Mouse (Mus musculus) induced T-regulatory cell, adult 2 months (primary cell): Measurements from ENCODE around the gene Vcpkmt.
A peak's percentile ranks its signal among the peaks of the same experiment; 100 is the strongest.
"Not testable (repeated sequence)": the region's sequence is repeated elsewhere in the genome, so short reads cannot be mapped to it uniquely, and the experiment has no call there.

Experiments
- DNase-seq: peaks from one replicate; pipeline ENCODE4 v3.0.0-alpha.2; 2012; ENCODE audit warnings: low read depth

Gene Vcpkmt

DNA sequence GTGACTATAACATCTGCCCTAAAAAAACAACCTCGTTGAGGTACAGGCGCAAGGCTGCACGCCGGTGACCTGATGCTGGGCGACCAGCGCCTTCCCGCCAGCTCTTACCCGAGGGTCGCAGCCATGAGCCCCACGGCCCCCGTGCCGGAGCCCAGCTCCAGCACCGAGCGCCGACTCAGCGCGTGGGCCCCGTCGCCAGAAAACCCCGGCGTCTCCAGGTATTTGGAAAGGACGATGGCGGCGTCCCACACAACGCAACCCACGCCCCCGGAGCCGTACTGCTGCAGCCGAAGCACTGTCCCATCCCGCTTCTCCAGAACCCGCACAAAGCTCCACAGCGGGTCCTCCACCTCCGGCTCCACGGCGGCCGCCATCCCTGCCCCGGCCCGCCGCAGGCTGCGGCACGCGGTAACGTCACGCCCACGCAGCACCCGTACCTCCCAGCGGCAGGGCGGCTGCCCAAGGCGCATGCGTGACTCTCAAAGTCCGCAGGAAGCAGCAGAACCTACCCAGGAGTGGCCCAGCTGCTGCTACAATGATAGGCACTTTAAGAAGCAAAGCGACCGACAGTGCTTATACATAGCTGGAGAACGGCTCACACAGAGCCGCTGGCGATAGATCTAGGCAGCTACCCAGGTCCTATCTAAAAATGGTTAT is at the start of gene Vcpkmt:
TSS of gene Vcpkmt (minus strand) at position 416 of the 657 bp plus-strand sequence.
- DNase-seq, result peak; percentile 97

DNA sequence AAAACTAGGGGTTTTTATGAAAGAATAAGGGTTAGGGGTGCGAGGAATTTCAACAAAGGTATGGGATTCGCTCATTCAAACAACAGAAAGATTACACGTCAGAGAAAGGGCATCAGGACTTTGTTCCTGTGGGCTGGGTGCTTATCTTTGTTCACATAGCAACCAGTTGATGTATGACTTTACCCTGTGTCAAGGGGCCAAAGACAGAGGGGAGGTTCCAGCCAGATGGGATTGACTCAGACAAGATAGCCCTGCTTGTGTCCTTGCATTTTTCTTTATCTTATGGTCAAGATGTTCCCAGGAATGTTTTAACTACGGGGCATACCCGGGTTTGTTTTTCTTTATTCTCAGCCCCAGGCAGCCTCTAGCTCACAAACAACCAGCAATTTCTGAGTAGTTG is 35.8 kb upstream of the Vcpkmt start:
- DNase-seq, result not testable (repeated sequence)

DNA sequence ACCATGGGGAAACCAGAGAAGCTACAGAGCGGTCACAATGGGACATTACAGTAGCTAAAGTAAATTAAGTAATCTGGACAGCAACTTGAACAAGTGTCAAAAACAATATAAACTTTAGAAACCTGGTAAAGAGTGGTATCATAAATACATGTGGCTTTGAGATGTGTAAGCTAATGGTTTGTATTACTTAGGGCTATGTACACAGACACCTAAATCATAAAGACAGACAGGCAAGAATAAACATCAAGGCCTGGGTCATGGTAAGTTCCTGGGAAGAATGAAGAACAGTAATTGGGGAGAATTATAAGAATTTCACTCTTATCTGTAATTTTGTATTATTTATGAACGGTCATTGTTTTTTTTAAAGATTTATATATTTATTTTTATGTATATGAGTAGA is 21.5 kb upstream of the Vcpkmt start:
- DNase-seq, result no peak

DNA sequence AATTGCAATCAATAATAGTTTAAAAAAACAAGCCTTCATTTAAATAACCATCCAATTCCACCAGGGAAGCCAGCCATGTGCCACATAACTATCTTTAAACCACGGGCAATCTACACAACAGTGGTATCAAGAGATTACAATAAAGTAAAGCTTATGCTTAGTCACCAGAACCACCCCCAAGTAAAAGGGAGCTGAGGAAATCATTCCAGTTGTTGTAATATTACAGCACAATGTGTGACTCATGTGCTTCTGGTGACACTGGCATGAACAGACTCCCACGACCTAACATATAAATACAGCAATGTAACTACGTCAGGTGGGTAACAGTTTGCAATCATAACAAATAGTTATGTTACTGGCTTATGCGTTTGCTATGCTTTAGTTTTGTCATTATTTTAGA is 14.6 kb upstream of the Vcpkmt start:
- no peak for DNase-seq

DNA sequence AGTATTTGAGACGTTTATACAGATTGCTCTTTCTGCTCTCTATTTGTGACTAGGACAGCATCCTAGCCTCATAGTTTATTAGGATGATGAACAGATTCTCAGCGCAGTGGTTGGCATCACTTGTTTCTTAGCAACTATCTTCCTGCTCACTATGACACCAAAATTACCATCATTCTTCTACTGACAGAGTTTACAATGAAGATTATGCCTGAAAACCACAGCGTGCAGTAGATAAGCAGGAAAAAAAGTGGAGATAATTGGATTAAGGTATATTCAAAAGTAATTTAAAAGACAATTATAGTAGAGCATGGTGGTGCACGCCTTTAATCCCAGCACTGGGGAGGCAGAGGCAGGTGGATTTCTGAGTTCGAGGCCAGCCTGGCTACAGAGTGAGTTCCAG is 10.3 kb upstream of the Vcpkmt start:
- no peak for DNase-seq

- DNase-seq, result no peak
Observed at GRCm38 (mm10) chr12:69583270-69583629, 422 bp upstream of the Vcpkmt start.

DNA sequence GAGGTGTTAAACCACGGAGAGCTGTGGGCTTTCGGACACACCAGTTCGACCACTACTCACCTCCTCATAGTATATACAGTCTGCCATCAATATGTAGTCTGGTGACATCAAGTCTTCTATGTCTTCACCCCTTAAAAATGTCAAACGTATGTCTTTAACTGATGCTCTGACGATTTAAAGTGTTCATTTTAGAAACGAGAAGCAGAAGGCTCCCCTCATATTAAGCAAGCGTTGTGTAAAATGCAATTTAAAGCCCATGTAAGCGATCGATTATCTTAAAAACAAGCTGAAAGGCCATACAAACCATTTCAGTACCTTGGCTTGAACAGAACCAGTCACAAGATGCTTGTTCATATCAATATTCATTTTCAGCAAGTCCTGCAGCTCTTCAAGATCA is 614 bp downstream of the Vcpkmt start:
- peak; percentile 60 for DNase-seq

DNA sequence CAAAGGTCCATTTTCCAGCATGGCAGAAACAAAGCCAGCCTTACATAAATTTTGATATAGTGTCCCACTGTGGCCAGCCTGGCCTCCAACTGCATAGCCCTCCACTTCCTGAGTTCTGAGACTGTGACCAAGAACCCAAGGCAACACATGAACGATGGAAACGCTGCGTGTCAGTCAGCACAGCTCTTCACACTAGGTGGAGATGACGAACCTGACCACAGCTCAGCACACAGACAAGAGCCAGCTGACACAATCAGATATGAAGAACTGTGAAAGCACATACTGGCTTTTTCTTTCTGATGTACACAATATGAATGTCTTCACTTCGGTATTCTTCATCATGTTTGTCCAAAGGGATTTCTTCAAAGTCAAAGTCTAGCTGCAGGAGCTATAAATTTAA is 3.2 kb downstream of the Vcpkmt start:
- DNase-seq, result peak; percentile 73

- DNase-seq, result no peak
Observed at GRCm38 (mm10) chr12:69576120-69576627, 6.7 kb downstream of the Vcpkmt start.

GRCm38 (mm10) chr12:69573916-69574881 is 8.6 kb downstream of the Vcpkmt start:
- DNase-seq, result peak; percentile 94

- peak; percentile 17 for DNase-seq
Observed at GRCm38 (mm10) chr12:69573271-69573670, 9.6 kb downstream of the Vcpkmt start.

DNA sequence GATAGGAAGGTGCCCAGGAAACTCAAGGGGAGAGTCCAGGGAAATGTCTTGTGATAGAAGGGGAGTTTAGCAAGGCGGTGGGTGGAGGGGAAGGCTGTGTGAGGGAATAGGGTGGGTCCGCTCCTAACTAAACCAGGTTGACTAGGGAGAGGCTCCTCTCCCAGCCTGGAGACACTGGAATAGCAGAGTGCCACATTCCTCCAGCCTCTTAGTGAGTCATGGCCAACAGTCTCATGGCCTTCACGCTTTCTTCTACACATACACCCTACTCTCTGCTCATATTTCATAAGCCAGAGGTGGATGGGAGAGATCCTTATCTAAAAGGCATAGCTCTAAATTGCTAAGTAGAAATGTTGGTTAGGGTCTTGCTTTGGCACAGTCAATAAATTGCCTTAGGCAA is 12.9 kb downstream of the Vcpkmt start:
- DNase-seq, result no peak

GRCm38 (mm10) chr12:69568266-69568665 is 14.6 kb downstream of the Vcpkmt start:
- DNase-seq, result no peak

GRCm38 (mm10) chr12:69561006-69561405 is 21.8 kb downstream of the Vcpkmt start:
- DNase-seq, result not testable (repeated sequence)

GRCm38 (mm10) chr12:69556221-69556861 is 26.5 kb downstream of the Vcpkmt start:
- no peak for DNase-seq

- no peak for DNase-seq
Observed at GRCm38 (mm10) chr12:69545456-69546178, 37.2 kb downstream of the Vcpkmt start.

- DNase-seq, result no peak
Observed at GRCm38 (mm10) chr12:69544994-69545393, 37.8 kb downstream of the Vcpkmt start.

- no peak for DNase-seq
Observed at GRCm38 (mm10) chr12:69544562-69544961, 38.3 kb downstream of the Vcpkmt start.

DNA sequence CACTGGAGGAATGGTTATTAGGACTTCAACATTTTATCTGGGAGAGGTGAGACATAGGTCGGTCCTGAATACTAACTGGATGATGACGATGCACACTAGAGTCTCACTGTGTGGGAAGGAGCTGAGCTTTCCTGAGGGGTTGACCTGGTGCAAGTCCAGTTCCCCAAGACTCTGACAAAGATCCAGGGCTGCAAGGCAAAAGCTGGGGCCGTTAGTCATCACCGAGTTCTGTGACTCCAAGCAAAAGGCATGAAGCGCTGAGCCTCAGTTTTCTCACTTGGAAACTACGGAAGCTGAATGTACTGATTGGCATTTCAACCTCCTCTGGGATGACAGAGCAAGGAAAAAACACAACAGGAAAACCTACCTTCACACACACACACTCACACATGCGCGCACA is 40.5 kb downstream of the Vcpkmt start:
- DNase-seq, result no peak

DNA sequence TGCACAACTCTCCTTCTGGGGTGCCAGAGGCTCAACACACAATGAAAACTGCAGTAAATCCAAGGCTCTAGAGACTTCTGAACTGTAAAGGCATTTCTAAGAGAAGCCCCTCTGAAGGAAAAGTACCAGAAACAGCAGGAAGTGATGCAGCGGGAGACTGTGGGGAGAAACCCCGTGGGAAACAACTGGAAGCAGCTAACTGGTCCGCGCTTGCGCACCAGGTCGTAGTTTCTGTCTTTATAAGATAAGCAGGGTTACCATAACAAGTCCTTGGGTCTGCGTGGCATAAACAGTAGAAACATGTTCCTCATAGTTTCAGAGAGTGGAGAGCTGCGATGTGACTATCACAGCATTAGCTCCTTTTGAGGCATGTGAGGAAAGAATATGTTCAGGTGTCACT is 41.2 kb downstream of the Vcpkmt start:
- no peak for DNase-seq

GRCm38 (mm10) chr12:69539353-69539752 is 43.5 kb downstream of the Vcpkmt start:
- peak; percentile 76 for DNase-seq
